Mouse (Mus musculus): ENCODE results near the gene Kazald1.

DNA sequence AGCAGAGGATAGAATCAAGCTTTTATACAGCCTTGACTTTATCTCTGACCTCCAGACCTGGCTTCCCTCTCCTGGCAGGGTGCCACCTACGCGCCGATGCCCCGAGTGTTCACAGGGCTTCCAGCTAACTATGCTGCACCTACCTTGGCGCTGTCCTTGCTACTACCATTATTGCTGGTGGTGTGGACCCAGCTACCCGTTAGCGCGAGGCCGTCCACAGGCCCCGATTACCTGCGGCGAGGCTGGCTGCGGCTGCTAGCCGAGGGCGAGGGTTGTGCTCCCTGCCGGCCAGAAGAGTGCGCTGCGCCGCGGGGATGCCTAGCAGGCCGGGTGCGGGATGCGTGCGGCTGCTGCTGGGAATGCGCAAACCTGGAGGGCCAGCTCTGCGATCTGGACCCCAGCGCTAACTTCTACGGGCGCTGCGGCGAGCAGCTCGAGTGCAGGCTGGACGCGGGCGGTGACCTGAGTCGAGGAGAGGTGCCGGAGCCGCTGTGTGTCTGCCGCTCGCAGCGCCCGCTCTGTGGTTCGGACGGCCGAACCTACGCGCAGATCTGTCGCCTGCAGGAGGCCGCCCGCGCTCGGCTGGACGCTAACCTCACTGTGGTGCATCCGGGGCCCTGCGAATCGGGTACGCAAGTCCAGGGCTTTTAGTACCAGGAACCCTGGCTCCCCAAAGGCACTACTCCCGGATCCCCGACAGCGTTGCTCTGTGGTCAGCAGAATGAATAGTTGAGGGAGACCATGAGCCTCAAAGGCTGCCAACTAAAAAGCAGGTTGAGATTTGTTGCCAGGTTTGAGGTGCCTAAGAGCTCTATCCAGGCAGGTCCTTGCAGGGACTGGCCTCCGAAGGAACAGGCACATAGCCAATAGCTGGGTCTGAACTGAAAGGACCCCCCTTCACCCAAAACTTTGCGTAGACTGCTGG lies 1.8 kb downstream of the Kazald1 start:
- TF ChIP-seq CTCF (conservative IDR thresholded peaks at IDR 0.05 in 1 of 2, IDR thresholded peaks at IDR 0.05 in 1 of 2; ENCODE audit: low read depth in 2 of 2, low read length in 2 of 2), result peak in 1 of 2 experiments; percentile 59; a peak in 2 of 4 replicates
- no peak for TF ChIP-seq ELF1 (IDR thresholded peaks at IDR 0.05; ENCODE audit: low read depth, low read length)

Measured in CH12.LX (cell line).